Mouse (Mus musculus) right cerebral cortex, adult 18-20 months (tissue): ENCODE data around the gene Nadsyn1.

Experiments used
- DNase-seq: peaks from one replicate; pipeline ENCODE4 v3.0.0; 2022; ENCODE audit warnings: mixed read lengths

Nadsyn1 gene

GRCm38 (mm10) chr7:143801195-143802065 lies 21.2 kb downstream of the Nadsyn1 start:
- DNase-seq, result no peak

GRCm38 (mm10) chr7:143800770-143801169 lies 21.9 kb downstream of the Nadsyn1 start:
- no peak for DNase-seq

- no peak for DNase-seq
Observed at GRCm38 (mm10) chr7:143798783-143799182, 23.9 kb downstream of the Nadsyn1 start.

GRCm38 (mm10) chr7:143793121-143793520 lies 29.5 kb downstream of the Nadsyn1 start:
- DNase-seq, result peak; percentile 18

- DNase-seq, result no peak
Observed at GRCm38 (mm10) chr7:143792336-143792985, 30.2 kb downstream of the Nadsyn1 start.

- peak; percentile 71 for DNase-seq
Observed at GRCm38 (mm10) chr7:143783996-143784829, 38.4 kb downstream of the Nadsyn1 start, which contains the start of gene Mrgpre. Mrgpre (minus strand) TSS chr7:143784500.

GRCm38 (mm10) chr7:143783378-143783995 lies 39.2 kb downstream of the Nadsyn1 start:
- DNase-seq, result no peak

- DNase-seq, result no peak
Observed at GRCm38 (mm10) chr7:143777375-143777774, 45.3 kb downstream of the Nadsyn1 start.

GRCm38 (mm10) chr7:143776137-143776536 lies 46.5 kb downstream of the Nadsyn1 start:
- DNase-seq, result no peak

- DNase-seq, result no peak
Observed at GRCm38 (mm10) chr7:143769461-143769860, 53.2 kb downstream of the Nadsyn1 start.

GRCm38 (mm10) chr7:143768267-143768666 lies 54.4 kb downstream of the Nadsyn1 start:
- DNase-seq, result no peak

GRCm38 (mm10) chr7:143766893-143767292 lies 55.8 kb downstream of the Nadsyn1 start, which contains the start of gene Mrgprg:
Mrgprg (minus strand) TSS chr7:143766993.
- no peak for DNase-seq

GRCm38 (mm10) chr7:143764876-143765530 lies 57.6 kb downstream of the Nadsyn1 start:
- no peak for DNase-seq

GRCm38 (mm10) chr7:143763794-143764193 lies 58.9 kb downstream of the Nadsyn1 start:
- no peak for DNase-seq

- no peak for DNase-seq
Observed at GRCm38 (mm10) chr7:143758956-143759355, 63.7 kb downstream of the Nadsyn1 start.

GRCm38 (mm10) chr7:143757696-143758095 lies 65.0 kb downstream of the Nadsyn1 start:
- no peak for DNase-seq

- DNase-seq, result peak; percentile 82
Observed at GRCm38 (mm10) chr7:143757027-143757390, 65.6 kb downstream of the Nadsyn1 start.

GRCm38 (mm10) chr7:143756125-143757026 lies 66.3 kb downstream of the Nadsyn1 start, which contains the start of gene Osbpl5:
Osbpl5 (minus strand) TSS chr7:143756985.
- DNase-seq, result peak; percentile 79

- DNase-seq, result no peak
Observed at GRCm38 (mm10) chr7:143755357-143756124, 67.1 kb downstream of the Nadsyn1 start.
